Mouse (Mus musculus) heart, embryonic 15.5 days (tissue): Measurements from ENCODE around the gene Ttc27. TPM values are rescaled to one million over a fixed set of nuclear protein-coding genes. Genes with fewer than 3 reads are reported as not detected.

Experiments used
- ATAC-seq: fragments of 200-750 bp; cut with Nextera tagmentation; replicated peaks from 2 replicates; pipeline ENCODE4 v1.8.0; 2017; ENCODE audit warnings: low read depth, moderate TSS enrichment; ENCODE audit not compliant: insufficient number of reproducible peaks, insufficient read depth, low FRiP score
- H3K27ac ChIP-seq: fragments of 300-500 bp; sonication (generic); 2 replicates; pipeline ENCODE4 v1.5.1; 2015; ENCODE audit warnings: mild to moderate bottlenecking, inconsistent platforms
- H3K27me3 ChIP-seq: fragments of 300-500 bp; sonication (generic); 2 replicates; pipeline ENCODE4 v1.6.1; 2015; ENCODE audit warnings: inconsistent platforms
- H3K36me3 ChIP-seq: fragments of 300-500 bp; sonication (generic); 2 replicates; pipeline ENCODE4 v1.6.1; 2015; ENCODE audit warnings: mild to moderate bottlenecking, inconsistent platforms
- H3K4me1 ChIP-seq: fragments of 300-500 bp; sonication (generic); replicated peaks from 2 replicates; pipeline ENCODE4 v1.6.1; 2015; ENCODE audit warnings: inconsistent platforms
- H3K4me2 ChIP-seq: fragments of 300-500 bp; sonication (generic); 2 replicates; pipeline ENCODE4 v1.6.1; 2015; ENCODE audit warnings: inconsistent platforms, mild to moderate bottlenecking, moderate library complexity
- H3K4me3 ChIP-seq: fragments of 300-500 bp; sonication (generic); 2 replicates; pipeline ENCODE4 v1.5.1; 2015; ENCODE audit warnings: mild to moderate bottlenecking, inconsistent platforms
- H3K9ac ChIP-seq: fragments of 300-500 bp; sonication (generic); 2 replicates; pipeline ENCODE4 v1.6.1; 2015; ENCODE audit warnings: mild to moderate bottlenecking, inconsistent platforms
- H3K9me3 ChIP-seq: fragments of 300-500 bp; sonication (generic); replicated peaks from 2 replicates; pipeline ENCODE4 v1.6.1; 2016; ENCODE audit warnings: inconsistent platforms
- WGBS: fragments of 180-500 bp; shearing (Covaris S2); methylation state at CpG from one replicate; pipeline ENCODE4 v1.1.7; 2015; ENCODE audit warnings: mixed read lengths; 5-methylcytosine and 5-hydroxymethylcytosine counted together
- polyA plus RNA-seq: library from polyadenylated mRNA; unstranded; fragments of >200 nt; fragmentation: Nextera tagmentation; extraction: Ambion mirVana; gene quantifications from 2 replicates; pipeline ENCODE4 v1.2.1, GENCODE M21; 2015

Gene Ttc27
- polyA plus RNA-seq, 1 experiment from 2014 or later: 15.6 TPM

- WGBS: 81% methylated on average over 7 of the region's 7 CpGs
- no peak overlapping the region for H3K9ac ChIP-seq
- no peak for ATAC-seq
Observed at GRCm38 (mm10) chr17:74707637-74708152, 9.8 kb upstream of the Ttc27 start.

GRCm38 (mm10) chr17:74710731-74711130, 6.8 kb upstream of the Ttc27 start:
- Histone ChIP-seq H3K27ac (no peak overlapping the region), H3K36me3 (no peaks in the 10 kb centered on the region), H3K4me1 (no peaks in the 10 kb centered on the region), H3K9me3 (no peaks in the 10 kb centered on the region), H3K27me3 (no peaks in the 10 kb centered on the region), H3K4me2 (no peak overlapping the region), H3K4me3 (no peak overlapping the region), H3K9ac (no peak overlapping the region)
- WGBS: 58% methylated on average over 4 of the region's 4 CpGs
- no peak for ATAC-seq

More at GRCm38 (mm10) chr17:74707637-74708152, 9.8 kb upstream of the Ttc27 start:
- Histone ChIP-seq H3K4me3 (no peak overlapping the region), H3K27me3 (no peaks in the 10 kb centered on the region), H3K9me3 (no peaks in the 10 kb centered on the region), H3K36me3 (peaks cover 10% of the 10 kb centered on the region; the same call in 1 of the 2 replicates), H3K4me1 (no peaks in the 10 kb centered on the region), H3K4me2 (no peak overlapping the region), H3K27ac (no peak overlapping the region)

GRCm38 (mm10) chr17:74711627-74712026, 5.9 kb upstream of the Ttc27 start:
- Histone ChIP-seq H3K27ac (no peak overlapping the region), H3K36me3 (no peaks in the 10 kb centered on the region), H3K4me3 (no peak overlapping the region), H3K4me1 (no peaks in the 10 kb centered on the region), H3K9ac (no peak overlapping the region), H3K4me2 (no peak overlapping the region), H3K9me3 (no peaks in the 10 kb centered on the region), H3K27me3 (no peaks in the 10 kb centered on the region)
- no peak for ATAC-seq
- WGBS: 75% methylated on average over 8 of the region's 8 CpGs

GRCm38 (mm10) chr17:74715128-74715527, 2.4 kb upstream of the Ttc27 start:
- Histone ChIP-seq H3K36me3 (peaks cover 3% of the 10 kb centered on the region; the same call in 1 of the 2 replicates), H3K9ac (no peak overlapping the region), H3K27me3 (no peaks in the 10 kb centered on the region), H3K4me1 (peaks cover 7% of the 10 kb centered on the region), H3K9me3 (no peaks in the 10 kb centered on the region), H3K4me3 (no peak overlapping the region), H3K4me2 (no peak overlapping the region), H3K27ac (no peak overlapping the region)
- 57% methylated on average over 3 of the region's 3 CpGs for WGBS
- no peak for ATAC-seq

GRCm38 (mm10) chr17:74715724-74716123, 1.8 kb upstream of the Ttc27 start:
- no peak for ATAC-seq
- H3K4me1 ChIP-seq: peaks cover 7% of the 10 kb centered on the region
- H3K9ac ChIP-seq: no peak overlapping the region
- H3K4me3 ChIP-seq: no peak overlapping the region
- no peak overlapping the region for H3K4me2 ChIP-seq
- H3K27ac ChIP-seq: no peak overlapping the region
- peaks cover 3% of the 10 kb centered on the region; the same call in 1 of the 2 replicates for H3K36me3 ChIP-seq
- no peaks in the 10 kb centered on the region for H3K9me3 ChIP-seq
- 65% methylated on average over 1 of the region's 1 CpGs for WGBS
- H3K27me3 ChIP-seq: no peaks in the 10 kb centered on the region

- no peaks in the 10 kb centered on the region for H3K9me3 ChIP-seq
- H3K4me1 ChIP-seq: peaks cover 7% of the 10 kb centered on the region
- H3K9ac ChIP-seq: no peak overlapping the region
- WGBS: 42% methylated on average over 3 of the region's 3 CpGs
- H3K36me3 ChIP-seq: peaks cover 7% of the 10 kb centered on the region; the same call in 1 of the 2 replicates
- H3K4me3 ChIP-seq: peak overlapping the region; percentile 81
- no peaks in the 10 kb centered on the region for H3K27me3 ChIP-seq
- peak overlapping the region; percentile 80 for H3K4me2 ChIP-seq
- peak overlapping the region; percentile 70; the same call in 1 of the 2 replicates for H3K27ac ChIP-seq
- no peak for ATAC-seq
Observed at GRCm38 (mm10) chr17:74716643-74717042, 889 bp upstream of the Ttc27 start.

GRCm38 (mm10) chr17:74717091-74717617, 378 bp upstream of the Ttc27 start:
- 7% methylated on average over 14 of the region's 14 CpGs for WGBS
- peak overlapping the region; percentile 81 for H3K4me3 ChIP-seq
- H3K4me1 ChIP-seq: peaks cover 7% of the 10 kb centered on the region
- H3K9me3 ChIP-seq: no peaks in the 10 kb centered on the region
- peak overlapping the region; percentile 70 for H3K27ac ChIP-seq
- peaks cover 11% of the 10 kb centered on the region; the same call in 1 of the 2 replicates for H3K36me3 ChIP-seq
- ATAC-seq: 0 out of 2 replicates have a peak, but pooled peaks have one; percentile 17
- peak overlapping the region; percentile 80 for H3K4me2 ChIP-seq
- no peaks in the 10 kb centered on the region for H3K27me3 ChIP-seq
- peak overlapping the region; percentile 55 for H3K9ac ChIP-seq

GRCm38 (mm10) chr17:74732872-74733271, 15.3 kb downstream of the Ttc27 start:
- Histone ChIP-seq H3K27ac (no peak overlapping the region), H3K36me3 (peaks cover 9% of the 10 kb centered on the region; the same call in 1 of the 2 replicates), H3K9me3 (no peaks in the 10 kb centered on the region), H3K4me3 (no peak overlapping the region), H3K9ac (no peak overlapping the region), H3K4me1 (peaks cover 6% of the 10 kb centered on the region; the same call in 1 of the 2 replicates), H3K4me2 (no peak overlapping the region), H3K27me3 (no peaks in the 10 kb centered on the region)
- no peak for ATAC-seq

- Histone ChIP-seq H3K9ac (no peak overlapping the region), H3K27ac (peak overlapping the region; percentile 45), H3K4me1 (peaks cover 6% of the 10 kb centered on the region; the same call in 1 of the 2 replicates), H3K4me3 (no peak overlapping the region), H3K27me3 (no peaks in the 10 kb centered on the region), H3K4me2 (peak overlapping the region; percentile 6; the same call in 1 of the 2 replicates), H3K36me3 (peaks cover 6% of the 10 kb centered on the region; the same call in 1 of the 2 replicates), H3K9me3 (no peaks in the 10 kb centered on the region)
- WGBS: 50% methylated on average over 11 of the region's 11 CpGs
- ATAC-seq: peak; percentile 62
Observed at GRCm38 (mm10) chr17:74735392-74735791, 17.9 kb downstream of the Ttc27 start.

GRCm38 (mm10) chr17:74749659-74750058, 32.1 kb downstream of the Ttc27 start:
- H3K36me3 ChIP-seq: peaks cover 5% of the 10 kb centered on the region; the same call in 1 of the 2 replicates
- no peak overlapping the region for H3K4me2 ChIP-seq
- no peak overlapping the region for H3K9ac ChIP-seq
- ATAC-seq: no peak
- 70% methylated on average over 1 of the region's 1 CpGs for WGBS
- no peaks in the 10 kb centered on the region for H3K4me1 ChIP-seq
- H3K4me3 ChIP-seq: no peak overlapping the region
- no peaks in the 10 kb centered on the region for H3K9me3 ChIP-seq
- no peaks in the 10 kb centered on the region for H3K27me3 ChIP-seq
- H3K27ac ChIP-seq: no peak overlapping the region

- Histone ChIP-seq H3K9me3 (no peaks in the 10 kb centered on the region), H3K4me2 (no peak overlapping the region), H3K27ac (no peak overlapping the region), H3K36me3 (peaks cover 5% of the 10 kb centered on the region; the same call in 1 of the 2 replicates), H3K27me3 (no peaks in the 10 kb centered on the region), H3K9ac (no peak overlapping the region), H3K4me1 (no peaks in the 10 kb centered on the region), H3K4me3 (no peak overlapping the region)
- ATAC-seq: no peak
- 85% methylated on average over 4 of the region's 4 CpGs for WGBS
Observed at GRCm38 (mm10) chr17:74751026-74751425, 33.5 kb downstream of the Ttc27 start.
